Mouse (Mus musculus) ES-E14 (cell line): ENCODE data around the gene Pnma1. TPM values are rescaled to one million over a fixed set of nuclear protein-coding genes. Genes with fewer than 3 reads are reported as not detected.

ENCODE experiments used
- DNase-seq: peaks from one replicate; pipeline ENCODE4 v3.0.0-alpha.2; 2013; ENCODE audit warnings: low read depth, low spot score
- H3K27ac ChIP-seq: 2 replicates; pipeline ENCODE4 v1.5.1; 2012; ENCODE audit warnings: low read depth, mild to moderate bottlenecking, low read length, moderate library complexity, mixed read lengths; ENCODE audit not compliant: poor library complexity, insufficient read depth, severe bottlenecking
- H3K36me3 ChIP-seq: 2 replicates; pipeline ENCODE4 v1.6.1; 2012; ENCODE audit warnings: mild to moderate bottlenecking, low read length, moderate library complexity, mixed read lengths; ENCODE audit not compliant: control insufficient read depth, poor library complexity, insufficient read depth, severe bottlenecking
- H3K4me1 ChIP-seq, 2 experiments: fragments of 150-350 bp in 1 of 2; sonication (generic) in 1 of 2; 2 replicates each; pipeline ENCODE4 v1.6.1; 2012; ENCODE audit warnings: low read length in 2 of 2, mild to moderate bottlenecking in 1 of 2, mixed read lengths in 1 of 2; ENCODE audit not compliant: control insufficient read depth in 2 of 2, insufficient read depth in 2 of 2, poor library complexity in 1 of 2
- H3K4me3 ChIP-seq, 2 experiments: fragments of 150-350 bp in 1 of 2; sonication (generic) in 1 of 2; 2 replicates each; pipeline ENCODE4 v1.5.1; 2012; ENCODE audit warnings: low read length in 2 of 2, low read depth in 1 of 2, mild to moderate bottlenecking in 1 of 2, mixed read lengths in 1 of 2; ENCODE audit not compliant: insufficient read depth in 1 of 2, poor library complexity in 1 of 2, severe bottlenecking in 1 of 2
- H3K9ac ChIP-seq: 2 replicates; pipeline ENCODE4 v1.6.1; 2012; ENCODE audit warnings: low read depth, mild to moderate bottlenecking, low read length, mixed read lengths; ENCODE audit not compliant: poor library complexity, insufficient read depth, severe bottlenecking
- H3K9me3 ChIP-seq: fragments of 150-350 bp; sonication (generic); 2 replicates; pipeline ENCODE4 v1.6.1; 2012; ENCODE audit warnings: low read depth, mild to moderate bottlenecking, low read length; ENCODE audit not compliant: control insufficient read depth, insufficient read depth
- CHD2 ChIP-seq: IDR thresholded peaks from 2 replicates; pipeline ENCODE4 v1.6.1; 2014; ENCODE audit warnings: mild to moderate bottlenecking, low read depth, low read length, inconsistent platforms
- HCFC1 ChIP-seq: IDR thresholded peaks from 2 replicates; pipeline ENCODE4 v1.6.1; 2012; ENCODE audit warnings: low read length, inconsistent platforms, borderline replicate concordance; ENCODE audit not compliant: insufficient read depth
- MAFK ChIP-seq: IDR thresholded peaks from 2 replicates; pipeline ENCODE4 v1.6.1; 2014; ENCODE audit warnings: mild to moderate bottlenecking, low read depth, low read length, inconsistent platforms; ENCODE audit not compliant: insufficient read depth
- ZC3H11A ChIP-seq: IDR thresholded peaks from 2 replicates; pipeline ENCODE4 v1.6.1; 2012; ENCODE audit warnings: low read depth, mild to moderate bottlenecking, inconsistent platforms, low read length, borderline replicate concordance
- ZNF384 ChIP-seq: IDR thresholded peaks from 2 replicates; pipeline ENCODE4 v1.6.1; 2012; ENCODE audit warnings: low read depth, low read length, inconsistent platforms
- in situ Hi-C, 2 experiments: fragments of 600-800 bp; cut with MboI; formaldehyde crosslinking; loops; one replicate each; pipeline ENCODE4 v1.15.1; 2025; ENCODE audit warnings: low sequenced_read_pairs in 2 of 2, inconsistent platforms in 1 of 2; ENCODE audit not compliant: unreplicated experiment in 2 of 2
- total RNA-seq: library from RNA; depleted of rRNA; stranded (reverse); fragments of 300-350 nt; gene quantifications from 2 replicates; pipeline ENCODE4 v1.2.3, GENCODE M21; 2012

The Pnma1 gene
- total RNA-seq, 1 experiment: 0.80 TPM

- no peak overlapping the region for H3K9ac ChIP-seq
- no peak for TF ChIP-seq MAFK
- H3K4me3 ChIP-seq: no peak overlapping the region
- H3K9me3 ChIP-seq: no peaks in the 10 kb centered on the region
- H3K27ac ChIP-seq: no peak overlapping the region
- H3K4me1 ChIP-seq: no peaks in the 10 kb centered on the region
- no peaks in the 10 kb centered on the region for H3K36me3 ChIP-seq
- DNase-seq: no peak
- in situ Hi-C loops: no loop called here
Observed at GRCm38 (mm10) chr12:84141271-84141670, 7.0 kb downstream of the Pnma1 start.

- TF ChIP-seq MAFK (no peak), CHD2 (no peak), HCFC1 (no peak), ZNF384 (no peak), ZC3H11A (no peak)
Observed at GRCm38 (mm10) chr12:84140135-84140534, 8.2 kb downstream of the Pnma1 start.

DNA sequence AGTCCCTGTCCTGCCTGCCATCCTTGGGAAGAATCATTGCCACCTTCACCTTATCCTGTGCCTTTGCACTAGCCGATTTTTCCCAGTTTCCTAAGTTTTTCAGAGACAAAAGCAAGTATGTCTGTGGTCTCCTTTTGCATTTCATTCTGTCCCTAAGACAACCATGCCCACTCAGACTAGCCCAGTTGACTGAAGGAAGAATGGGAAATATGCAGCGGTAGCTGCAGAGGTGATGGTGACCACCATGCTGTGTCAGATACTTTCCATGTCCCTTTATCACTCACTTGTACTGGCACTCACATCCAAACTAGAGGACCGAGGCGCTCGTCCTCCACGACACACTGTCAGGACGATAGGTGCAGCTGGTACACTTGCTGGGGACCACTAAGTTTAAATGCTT lies 11.2 kb downstream of the Pnma1 start:
- in situ Hi-C loops: no loop called here
- H3K9ac ChIP-seq: no peak overlapping the region
- TF ChIP-seq ZNF384 (no peak), MAFK (no peak), HCFC1 (no peak), CHD2 (no peak), ZC3H11A (no peak)
- H3K36me3 ChIP-seq: no peaks in the 10 kb centered on the region
- H3K4me3 ChIP-seq: no peak overlapping the region
- DNase-seq: no peak
- H3K4me1 ChIP-seq: no peaks in the 10 kb centered on the region
- no peak overlapping the region for H3K27ac ChIP-seq
- H3K9me3 ChIP-seq: no peaks in the 10 kb centered on the region

More at GRCm38 (mm10) chr12:84140135-84140534, 8.2 kb downstream of the Pnma1 start:
- DNase-seq: no peak
- H3K9ac ChIP-seq: no peak overlapping the region
- no peak overlapping the region for H3K4me3 ChIP-seq
- H3K36me3 ChIP-seq: no peaks in the 10 kb centered on the region
- in situ Hi-C loops: no loop called here
- no peaks in the 10 kb centered on the region for H3K9me3 ChIP-seq
- no peak overlapping the region for H3K27ac ChIP-seq
- no peaks in the 10 kb centered on the region for H3K4me1 ChIP-seq

GRCm38 (mm10) chr12:84132265-84132664 lies 16.0 kb downstream of the Pnma1 start:
- no peak overlapping the region for H3K4me3 ChIP-seq
- H3K4me1 ChIP-seq: no peaks in the 10 kb centered on the region
- peak; percentile 76 for DNase-seq
- H3K9me3 ChIP-seq: no peaks in the 10 kb centered on the region
- H3K36me3 ChIP-seq: no peaks in the 10 kb centered on the region
- TF ChIP-seq CHD2 (no peak), MAFK (no peak), ZNF384 (no peak), HCFC1 (no peak), ZC3H11A (peak; percentile 66; the same call in 1 of the 2 replicates)
- H3K9ac ChIP-seq: no peak overlapping the region
- in situ Hi-C loops: no loop called here
- H3K27ac ChIP-seq: no peak overlapping the region

- DNase-seq: no peak
- Histone ChIP-seq H3K9ac (no peak overlapping the region), H3K36me3 (no peaks in the 10 kb centered on the region), H3K27ac (no peak overlapping the region), H3K4me3 (no peak overlapping the region), H3K9me3 (no peaks in the 10 kb centered on the region), H3K4me1 (no peaks in the 10 kb centered on the region)
- in situ Hi-C loops: no loop called here
- TF ChIP-seq MAFK (no peak), ZNF384 (no peak), HCFC1 (no peak), CHD2 (no peak), ZC3H11A (no peak)
Observed at GRCm38 (mm10) chr12:84129931-84130330, 18.4 kb downstream of the Pnma1 start.
